ENCODE assay signal across 13 mouse cellular contexts in genomic region chr6:72081318-72082024, GRCm38 (mm10). TPM values are rescaled to one million over a fixed set of nuclear protein-coding genes. Genes with fewer than 3 reads are reported as not detected.
DNase-seq lines count a peak whose midpoint lies in the region; ATAC-seq lines count a peak whose summit lies in the region.
"Had no signal": no experiment of that assay in that cellular context is flagged by ENCODE, and none has a peak within 500 bp of the region (broad histone marks: within the 10 kb centered on the region; RNA-seq: fewer than 3 reads in every experiment).

No protein-coding gene starts in this region.

- ATAC-seq in frontal cortex, adult (ENCODE audit: low TSS enrichment): peak; percentile 44; the same call in 1 of the 2 replicates
- ATAC-seq in megakaryocyte progenitor cell, adult 5-6 weeks (replicated peaks; ENCODE audit: poor library complexity): no peak
- ATAC-seq: liver, embryonic 12.5 days had no signal

- DNase-seq in frontal cortex, postnatal 36 days (ENCODE audit: low spot score in 2 of 2): no peak
- peak; percentile 37 for DNase-seq in layer of hippocampus, adult 9-11 months
- no peak for DNase-seq in layer of hippocampus, adult 11-12 months (ENCODE audit: low spot score)
- peak; percentile 30 for DNase-seq in brain, embryonic 18.5 days (ENCODE audit: low read depth, low spot score)
- DNase-seq in heart, postnatal 10 days: peak; percentile 53 to 58
- DNase-seq in thymus, adult 18-20 months: no peak
- DNase-seq: adrenal gland, postnatal 25 days; cerebellum, adult 11 months; kidney, adult 11 months; thymus, adult 2 months had no signal

- intact Hi-C loops in heart, postnatal 10 days (cut with DNase I): no loop called here

RNA-seq across cellular contexts. Expression of gene St3gal5, which starts 15.9 kb away (rescaled TPM):
- 10 to 100 TPM; 22.4 to 36.0 TPM for total RNA-seq in heart, postnatal 10 days (2021)
- total RNA-seq in megakaryocyte progenitor cell, adult 5-6 weeks (2015): 7.8 and 10.1 TPM in 2 replicates
- total RNA-seq in megakaryocyte progenitor cell, adult 5-6 weeks (2017): 11.5 and 14.6 TPM in 2 replicates

Comparison
In these comparisons a context has a peak if more than half of its experiments do, and no peak if none do; other contexts are left out.
1. DNase-seq: peak in layer of hippocampus, adult 9-11 months (single experiment), brain, embryonic 18.5 days (single experiment) and heart, postnatal 10 days (2 of 2); none in frontal cortex, postnatal 36 days (0 of 2), layer of hippocampus, adult 11-12 months (single experiment) and thymus, adult 18-20 months (0 of 2).